Mouse (Mus musculus) liver, embryonic 11.5 days (tissue): ENCODE results near the gene Pon3. TPM values are rescaled to one million over a fixed set of nuclear protein-coding genes. Genes with fewer than 3 reads are reported as not detected.

Experiments used
- ATAC-seq: fragments of 200-750 bp; cut with Nextera tagmentation; replicated peaks from 2 replicates; pipeline ENCODE4 v1.8.0; 2017; ENCODE audit warnings: moderate number of reproducible peaks, mild to moderate bottlenecking, moderate TSS enrichment, moderate library complexity; ENCODE audit not compliant: low FRiP score
- DNase-seq: peaks from one replicate; pipeline ENCODE4 v3.0.0-alpha.2; 2017; ENCODE audit warnings: low spot score
- H3K27ac ChIP-seq: fragments of 300-500 bp; sonication (generic); 2 replicates; pipeline ENCODE4 v1.5.1; 2014; ENCODE audit warnings: mild to moderate bottlenecking, low read depth, low read length, control low read depth
- H3K27me3 ChIP-seq: fragments of 300-500 bp; sonication (generic); replicated peaks from 2 replicates; pipeline ENCODE4 v1.6.1; 2014; ENCODE audit warnings: low read length, mixed read lengths; ENCODE audit not compliant: control insufficient read depth, insufficient read depth
- H3K36me3 ChIP-seq: fragments of 300-500 bp; sonication (generic); 2 replicates; pipeline ENCODE4 v1.6.1; 2014; ENCODE audit warnings: mild to moderate bottlenecking, low read length, moderate library complexity, mixed read lengths; ENCODE audit not compliant: control insufficient read depth, insufficient read depth
- H3K4me1 ChIP-seq: fragments of 300-500 bp; sonication (generic); replicated peaks from 2 replicates; pipeline ENCODE4 v1.6.1; 2014; ENCODE audit warnings: low read length, mixed read lengths; ENCODE audit not compliant: control insufficient read depth, insufficient read depth
- H3K4me2 ChIP-seq: fragments of 300-500 bp; sonication (generic); 2 replicates; pipeline ENCODE4 v1.6.1; 2014; ENCODE audit warnings: mild to moderate bottlenecking, control low read depth, moderate library complexity
- H3K4me3 ChIP-seq: fragments of 300-500 bp; sonication (generic); 2 replicates; pipeline ENCODE4 v1.5.1; 2014; ENCODE audit warnings: low read depth, low read length, control low read depth
- H3K9ac ChIP-seq: fragments of 300-500 bp; sonication (generic); 2 replicates; pipeline ENCODE4 v1.6.1; 2014; ENCODE audit warnings: low read depth, low read length, control low read depth
- H3K9me3 ChIP-seq: fragments of 300-500 bp; sonication (generic); 2 replicates; pipeline ENCODE4 v1.6.1; 2016; ENCODE audit warnings: low read length, inconsistent platforms, mixed read lengths; ENCODE audit not compliant: control insufficient read depth
- WGBS: fragments of 180-500 bp; shearing (Covaris S2); extraction: QIAGEN DNeasy Blood & Tissue Kit; methylation state at CpG from one replicate; pipeline ENCODE4 v1.1.7; 2014; 5-methylcytosine and 5-hydroxymethylcytosine counted together
- polyA plus RNA-seq: library from polyadenylated mRNA; unstranded; fragments of >200 nt; fragmentation: Nextera tagmentation; extraction: Ambion mirVana; gene quantifications from 2 replicates; pipeline ENCODE4 v1.2.1, GENCODE M21; 2014

Gene Pon3
- polyA plus RNA-seq, 1 experiment from 2014 or later: 18.5 TPM

DNA sequence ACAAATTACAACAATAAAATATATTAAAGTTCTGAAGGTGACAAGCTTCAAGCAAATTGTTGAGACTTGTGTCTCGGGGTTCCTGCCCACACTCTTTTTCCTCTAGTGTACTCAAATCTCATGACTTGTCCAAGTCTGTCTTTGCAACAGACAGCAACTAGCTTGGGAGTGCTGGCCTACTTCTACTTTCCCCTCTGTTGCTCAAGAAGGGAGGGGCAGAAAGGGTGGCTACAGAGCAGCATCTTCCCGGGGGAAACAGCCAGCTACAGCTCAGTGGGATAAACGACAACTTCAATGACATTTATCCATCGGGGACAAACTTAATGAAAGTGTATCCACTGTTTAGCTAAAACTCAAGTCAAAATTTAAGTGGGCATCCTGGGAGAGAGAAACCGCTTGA is 36.8 kb upstream of the Pon3 start:
- ATAC-seq: no peak
- peak overlapping the region; percentile 50; the same call in 1 of the 2 replicates for H3K9ac ChIP-seq
- H3K36me3 ChIP-seq: peaks cover 12% of the 10 kb centered on the region; the same call in 1 of the 2 replicates
- H3K4me2 ChIP-seq: peak overlapping the region; percentile 51; the same call in 1 of the 2 replicates
- H3K4me3 ChIP-seq: no peak overlapping the region
- WGBS: 78% methylated on average over 5 of the region's 5 CpGs
- no peaks in the 10 kb centered on the region for H3K27me3 ChIP-seq
- no peaks in the 10 kb centered on the region for H3K9me3 ChIP-seq
- peaks cover 62% of the 10 kb centered on the region for H3K4me1 ChIP-seq
- peak overlapping the region; percentile 84; the same call in 1 of the 2 replicates for H3K27ac ChIP-seq
- DNase-seq: no peak

DNA sequence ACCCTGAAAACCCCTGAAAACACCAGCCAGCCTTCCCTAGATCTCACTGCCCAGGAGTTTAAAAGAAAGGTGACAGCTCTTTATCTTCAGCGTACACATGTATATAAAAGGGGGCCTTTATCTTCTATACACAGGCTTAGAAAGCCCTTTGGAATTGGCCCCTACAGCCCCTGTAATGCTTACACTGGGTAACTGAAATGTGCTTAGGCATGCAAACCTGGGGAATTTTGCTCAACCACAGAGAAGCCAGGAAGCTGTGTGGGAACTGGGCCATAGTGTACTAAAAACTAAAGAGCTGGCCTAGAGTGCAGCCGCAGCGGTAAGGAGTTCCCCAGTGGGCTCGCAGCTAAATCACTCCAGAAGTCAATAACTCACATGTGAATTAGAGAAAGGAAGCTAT is 35.4 kb upstream of the Pon3 start:
- Histone ChIP-seq H3K4me2 (peak overlapping the region; percentile 51), H3K4me1 (peaks cover 66% of the 10 kb centered on the region), H3K9ac (peak overlapping the region; percentile 50), H3K9me3 (no peaks in the 10 kb centered on the region), H3K27me3 (no peaks in the 10 kb centered on the region), H3K36me3 (peaks cover 12% of the 10 kb centered on the region; the same call in 1 of the 2 replicates), H3K27ac (peak overlapping the region; percentile 84), H3K4me3 (no peak overlapping the region)
- DNase-seq (no peak), ATAC-seq (peak; percentile 89)
- 46% methylated on average over 4 of the region's 4 CpGs for WGBS

DNA sequence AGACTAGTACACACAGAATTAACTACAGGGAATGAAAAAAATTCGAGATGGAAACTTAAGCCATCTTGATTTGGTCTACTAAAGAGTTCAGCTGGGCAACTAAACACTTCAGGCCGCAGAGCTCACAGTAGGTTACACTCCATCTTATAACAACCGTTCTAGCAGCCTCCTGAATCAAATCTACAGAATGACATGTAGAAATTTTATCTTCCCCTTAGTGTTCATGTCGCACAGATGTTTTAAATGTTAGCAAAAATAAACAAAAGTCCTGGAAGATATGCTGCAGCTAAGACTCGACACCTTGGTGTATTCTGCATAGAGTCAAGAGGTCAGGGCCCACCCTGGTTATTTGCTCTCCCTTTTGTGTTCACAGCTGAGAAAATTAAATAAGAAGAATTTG is 31.8 kb upstream of the Pon3 start:
- Histone ChIP-seq H3K27me3 (no peaks in the 10 kb centered on the region), H3K4me2 (no peak overlapping the region), H3K4me3 (no peak overlapping the region), H3K9ac (peak overlapping the region; percentile 50), H3K27ac (peak overlapping the region; percentile 82), H3K4me1 (peaks cover 54% of the 10 kb centered on the region), H3K36me3 (peaks cover 10% of the 10 kb centered on the region; the same call in 1 of the 2 replicates), H3K9me3 (no peaks in the 10 kb centered on the region)
- 46% methylated on average over 5 of the region's 5 CpGs for WGBS
- DNase-seq (no peak), ATAC-seq (no peak)

DNA sequence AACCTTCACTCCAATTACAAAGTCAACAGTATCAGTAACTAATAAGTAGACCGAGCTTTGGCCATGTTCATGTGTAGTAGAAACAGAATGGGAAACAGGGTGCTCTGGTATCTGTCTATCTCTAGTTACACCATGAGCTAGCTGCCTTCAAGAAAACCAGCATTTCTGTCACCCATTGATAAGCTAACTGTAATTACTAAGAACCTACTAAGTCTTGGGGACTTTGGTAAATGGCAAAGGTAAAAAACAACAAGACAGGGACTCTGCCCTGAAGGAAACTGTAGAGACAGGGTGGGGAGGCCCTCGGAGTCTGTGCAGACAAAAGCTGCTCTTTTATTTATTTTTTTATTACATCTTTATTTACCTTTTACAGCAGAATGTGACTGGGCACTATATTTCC is 31.3 kb upstream of the Pon3 start:
- Histone ChIP-seq H3K9me3 (no peaks in the 10 kb centered on the region), H3K36me3 (peaks cover 10% of the 10 kb centered on the region; the same call in 1 of the 2 replicates), H3K27ac (peak overlapping the region; percentile 82), H3K4me3 (no peak overlapping the region), H3K4me2 (no peak overlapping the region), H3K27me3 (no peaks in the 10 kb centered on the region), H3K4me1 (peaks cover 52% of the 10 kb centered on the region), H3K9ac (no peak overlapping the region)
- ATAC-seq (peak; percentile 82), DNase-seq (no peak)
- WGBS: 42% methylated on average over 2 of the region's 2 CpGs

DNA sequence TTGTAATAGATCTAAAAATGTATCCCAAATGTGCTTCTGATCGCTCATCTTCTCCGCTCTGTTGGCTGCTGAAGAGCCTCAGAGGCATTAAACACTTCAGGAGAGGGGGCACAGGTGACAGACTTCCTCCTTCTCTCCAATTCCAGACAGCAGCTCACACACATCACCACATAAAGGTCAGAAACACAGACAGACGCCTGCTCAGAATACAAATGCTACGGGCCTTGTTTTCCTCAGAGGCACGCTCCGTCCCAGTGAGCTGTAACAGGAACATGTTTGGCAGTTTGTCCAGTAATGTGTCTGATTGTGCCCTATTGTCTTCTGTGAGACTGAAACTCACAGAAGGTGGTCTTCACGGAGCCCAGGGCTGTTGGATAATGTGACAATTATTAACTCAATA is 26.3 kb upstream of the Pon3 start:
- H3K4me1 ChIP-seq: peaks cover 12% of the 10 kb centered on the region
- no peak for ATAC-seq
- no peaks in the 10 kb centered on the region for H3K27me3 ChIP-seq
- H3K36me3 ChIP-seq: no peaks in the 10 kb centered on the region; the same call in 1 of the 2 replicates
- H3K4me2 ChIP-seq: no peak overlapping the region
- H3K27ac ChIP-seq: no peak overlapping the region
- H3K9ac ChIP-seq: no peak overlapping the region
- 87% methylated on average over 7 of the region's 7 CpGs for WGBS
- no peak for DNase-seq
- H3K9me3 ChIP-seq: no peaks in the 10 kb centered on the region
- H3K4me3 ChIP-seq: no peak overlapping the region

DNA sequence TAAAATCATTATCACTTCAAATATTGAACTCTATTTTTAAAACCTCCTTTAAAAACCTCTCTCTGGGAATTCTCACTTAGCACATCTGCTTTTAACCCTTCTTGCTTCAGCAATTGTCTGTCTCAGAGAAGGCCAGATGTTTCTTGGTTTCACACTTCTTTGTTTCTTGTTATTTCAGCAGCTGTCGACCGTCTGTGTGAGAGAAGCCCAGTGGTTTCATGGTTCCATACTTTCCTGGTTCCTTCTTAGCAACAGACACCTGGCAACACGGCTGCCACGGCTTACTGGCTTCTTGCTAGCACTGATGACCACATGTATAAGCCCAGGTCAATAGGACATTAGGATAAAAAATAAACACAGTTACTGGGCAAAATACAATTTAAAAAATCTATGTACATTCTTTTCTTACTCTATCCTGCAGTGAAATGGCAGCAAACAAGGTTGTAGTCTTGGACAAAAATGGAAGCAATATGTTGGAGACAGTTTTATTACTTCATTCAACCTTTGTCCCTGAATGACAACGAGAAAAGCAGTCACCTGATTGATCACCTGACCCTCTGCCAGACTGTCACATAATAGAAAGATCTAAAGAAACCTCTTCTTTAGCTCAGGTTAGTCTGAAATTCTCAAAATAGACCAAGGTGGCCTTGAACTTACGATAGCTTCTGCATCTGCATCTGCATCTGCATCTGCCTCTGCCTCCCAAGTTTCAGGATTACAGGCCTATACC is 24.7 kb upstream of the Pon3 start:
- WGBS: 77% methylated on average over 6 of the region's 6 CpGs
- Histone ChIP-seq H3K27ac (no peak overlapping the region), H3K4me1 (peaks cover 5% of the 10 kb centered on the region; the same call in 1 of the 2 replicates), H3K9ac (no peak overlapping the region), H3K9me3 (no peaks in the 10 kb centered on the region), H3K36me3 (peaks cover 10% of the 10 kb centered on the region; the same call in 1 of the 2 replicates), H3K4me2 (no peak overlapping the region), H3K27me3 (no peaks in the 10 kb centered on the region), H3K4me3 (no peak overlapping the region)
- ATAC-seq (no peak), DNase-seq (no peak)

DNA sequence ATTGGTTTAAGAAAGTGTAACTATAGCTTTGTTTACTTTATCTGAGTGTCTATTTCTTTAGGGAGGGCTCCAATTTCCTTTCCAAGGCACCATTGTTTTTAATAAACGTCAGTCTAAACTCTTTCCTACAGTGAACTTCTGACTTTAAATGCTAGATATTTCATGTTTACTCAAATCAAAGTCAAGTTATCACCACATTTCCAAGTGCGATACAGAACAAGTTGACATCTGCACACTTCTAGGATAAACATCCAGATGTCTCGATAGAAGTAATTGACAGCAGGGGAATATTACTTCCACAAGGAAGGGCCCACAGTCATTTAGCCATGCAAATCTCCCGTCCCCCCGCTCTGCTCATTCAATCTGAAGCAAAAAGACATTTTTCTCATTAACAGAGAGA is 21.9 kb upstream of the Pon3 start:
- Histone ChIP-seq H3K36me3 (peaks cover 12% of the 10 kb centered on the region; the same call in 1 of the 2 replicates), H3K9me3 (no peaks in the 10 kb centered on the region), H3K4me2 (no peak overlapping the region), H3K4me1 (peaks cover 4% of the 10 kb centered on the region; the same call in 1 of the 2 replicates), H3K4me3 (no peak overlapping the region), H3K9ac (no peak overlapping the region), H3K27ac (no peak overlapping the region), H3K27me3 (no peaks in the 10 kb centered on the region)
- DNase-seq: no peak
- WGBS: 64% methylated on average over 5 of the region's 5 CpGs
- ATAC-seq: no peak

DNA sequence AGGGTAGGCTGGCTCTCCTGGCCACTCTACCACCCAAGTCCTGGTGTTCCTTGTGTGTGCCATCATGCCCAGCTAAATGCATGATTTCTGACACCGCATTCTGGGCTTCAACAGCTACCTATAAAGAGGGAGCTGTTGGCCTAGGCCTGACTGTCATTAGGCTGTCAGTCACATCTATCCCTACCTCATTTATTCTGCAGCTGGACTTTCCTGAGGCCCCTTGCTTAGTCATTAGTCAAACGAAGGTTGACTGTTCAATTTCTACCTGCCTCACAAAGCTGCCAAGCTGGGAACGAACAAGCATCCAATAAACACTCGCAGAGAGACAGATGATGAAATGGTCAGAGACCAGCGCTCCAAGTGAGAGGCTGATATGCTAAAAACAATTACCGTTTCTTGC is 13.6 kb upstream of the Pon3 start:
- no peak overlapping the region for H3K27ac ChIP-seq
- H3K9ac ChIP-seq: no peak overlapping the region
- H3K9me3 ChIP-seq: no peaks in the 10 kb centered on the region
- no peak for ATAC-seq
- DNase-seq: no peak
- no peaks in the 10 kb centered on the region for H3K4me1 ChIP-seq
- H3K4me2 ChIP-seq: no peak overlapping the region
- peaks cover 14% of the 10 kb centered on the region; the same call in 1 of the 2 replicates for H3K36me3 ChIP-seq
- H3K27me3 ChIP-seq: no peaks in the 10 kb centered on the region
- WGBS: 87% methylated on average over 6 of the region's 6 CpGs
- H3K4me3 ChIP-seq: no peak overlapping the region

DNA sequence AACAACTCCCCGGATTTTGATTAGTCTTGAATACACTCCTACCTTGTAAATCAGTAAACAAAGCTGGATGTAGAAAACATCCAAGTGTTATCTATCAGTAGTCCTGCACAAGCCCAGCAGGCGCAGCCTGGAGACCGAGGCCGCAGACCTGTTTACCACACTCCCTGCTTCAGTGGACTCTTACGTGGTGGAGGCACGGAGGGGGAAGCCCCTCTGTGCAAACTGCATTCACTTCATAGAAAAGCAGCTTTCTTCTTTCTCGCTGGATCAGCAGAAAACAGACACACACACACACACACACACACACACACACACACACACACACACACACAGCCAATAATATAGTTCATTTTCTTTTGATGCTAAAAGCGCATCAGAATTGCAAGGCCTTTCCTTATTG is 8.7 kb upstream of the Pon3 start:
- H3K4me2 ChIP-seq: no peak overlapping the region
- DNase-seq (no peak), ATAC-seq (no peak)
- no peak overlapping the region for H3K9ac ChIP-seq
- no peaks in the 10 kb centered on the region for H3K9me3 ChIP-seq
- H3K27me3 ChIP-seq: no peaks in the 10 kb centered on the region
- H3K4me1 ChIP-seq: peaks cover 3% of the 10 kb centered on the region; the same call in 1 of the 2 replicates
- H3K36me3 ChIP-seq: peaks cover 8% of the 10 kb centered on the region; the same call in 1 of the 2 replicates
- H3K27ac ChIP-seq: no peak overlapping the region
- WGBS: 79% methylated on average over 8 of the region's 8 CpGs
- no peak overlapping the region for H3K4me3 ChIP-seq
